27 mouse cellular contexts compared by ENCODE assay signal in genomic region chr11:113113220-113113817, GRCm38 (mm10).
DNase-seq lines count a peak whose midpoint lies in the region; ATAC-seq and TF ChIP-seq lines count a peak whose summit lies in the region.
"Had no signal": no experiment of that assay in that cellular context is flagged by ENCODE, and none has a peak within 500 bp of the region (broad histone marks: within the 10 kb centered on the region; RNA-seq: fewer than 3 reads in every experiment).

No protein-coding gene starts in this region.

- TF ChIP-seq EP300 in lung, postnatal 0 days (IDR thresholded peaks at IDR 0.05), result no peak

- H3K4me3 ChIP-seq in kidney, embryonic 15.5 days (replicated peaks), result no peak overlapping the region
- H3K4me3 ChIP-seq in lung, postnatal 0 days (ENCODE audit: low read depth, low read length), result no peak overlapping the region
- H3K4me3 ChIP-seq: embryonic facial prominence, embryonic 12.5 days; hindbrain, embryonic 10.5 days; midbrain, embryonic 10.5 days; myocyte; neural tube, embryonic 13.5 days had no signal

- intact Hi-C loops in heart, postnatal 14 days (cut with DNase I), result no loop called here

- H3K9ac ChIP-seq in kidney, embryonic 15.5 days, result no peak overlapping the region
- no peak overlapping the region for H3K9ac ChIP-seq in lung, postnatal 0 days (replicated peaks; ENCODE audit: low read depth)
- H3K9ac ChIP-seq: embryonic facial prominence, embryonic 12.5 days; liver, postnatal 0 days; neural tube, embryonic 13.5 days had no signal

- no peak for TF ChIP-seq CTCF in lung, postnatal 0 days (IDR thresholded peaks at IDR 0.05)

- H3K36me3 ChIP-seq in kidney, embryonic 15.5 days, result no peaks in the 10 kb centered on the region
- H3K36me3 ChIP-seq in lung, postnatal 0 days (ENCODE audit: insufficient read depth, low read length), result no peaks in the 10 kb centered on the region
- H3K36me3 ChIP-seq: embryonic facial prominence, embryonic 12.5 days; hindbrain, embryonic 10.5 days; midbrain, embryonic 10.5 days; neural tube, embryonic 13.5 days had no signal

- no peak overlapping the region for H3K4me2 ChIP-seq in kidney, embryonic 15.5 days
- H3K4me2 ChIP-seq in lung, postnatal 0 days (replicated peaks; ENCODE audit: low read depth, low read length), result no peak overlapping the region
- H3K4me2 ChIP-seq: embryonic facial prominence, embryonic 12.5 days; heart, embryonic 11.5 days; liver, embryonic 11.5 days; neural tube, embryonic 13.5 days had no signal

- peaks cover 5% of the 10 kb centered on the region; the same call in 1 of the 2 replicates for H3K27me3 ChIP-seq in kidney, embryonic 15.5 days
- H3K27me3 ChIP-seq in lung, postnatal 0 days (replicated peaks; ENCODE audit: insufficient read depth, low read length), result no peaks in the 10 kb centered on the region
- H3K27me3 ChIP-seq: embryonic facial prominence, embryonic 12.5 days; neural tube, embryonic 13.5 days; Patski had no signal

- no peak for DNase-seq in kidney, postnatal 14 days
- peak; percentile 50 for DNase-seq in lung, postnatal 0 days (ENCODE audit: low spot score)
- DNase-seq in lung, postnatal 14 days, result no peak
- no peak for DNase-seq in heart, postnatal 14 days
- no peak for DNase-seq in embryo, embryonic 11 days
- DNase-seq: adrenal gland, postnatal 36 days; cerebellum, adult 9-11 months; gastrocnemius, postnatal 10 days; kidney, adult 11 months; liver, postnatal 0 days; retina, postnatal 1 day; right cerebral cortex, postnatal 25 days; spleen, adult 18-20 months; thymus, adult 18-20 months; thymus, postnatal 36 days had no signal

- peaks cover 16% of the 10 kb centered on the region for H3K4me1 ChIP-seq in kidney, embryonic 15.5 days
- H3K4me1 ChIP-seq in lung, postnatal 0 days (ENCODE audit: insufficient read depth, low read depth, low read length), result no peaks in the 10 kb centered on the region
- H3K4me1 ChIP-seq: embryonic facial prominence, embryonic 12.5 days had no signal

- WGBS in kidney, embryonic 15.5 days, result 82% methylated on average over 6 of the region's 6 CpGs
- WGBS in lung, postnatal 0 days, result 64% methylated on average over 6 of the region's 6 CpGs

- peak; percentile 33; the same call in 1 of the 2 replicates for ATAC-seq in kidney, embryonic 15.5 days (replicated peaks; ENCODE audit: low FRiP score)
- peak; percentile 50 for ATAC-seq in lung, postnatal 0 days
- ATAC-seq in megakaryocyte-erythroid progenitor cell, adult 5-6 weeks (replicated peaks; ENCODE audit: low FRiP score, low TSS enrichment, poor library complexity, severe bottlenecking), result peak; percentile 54
- ATAC-seq: hindbrain, embryonic 16.5 days; liver, postnatal 0 days; midbrain, embryonic 16.5 days; Patski had no signal

- H3K9me3 ChIP-seq in kidney, embryonic 15.5 days (replicated peaks), result no peaks in the 10 kb centered on the region
- no peaks in the 10 kb centered on the region for H3K9me3 ChIP-seq in lung, postnatal 0 days (ENCODE audit: low read length)
- H3K9me3 ChIP-seq: embryonic facial prominence, embryonic 12.5 days; hindbrain, embryonic 10.5 days; midbrain, embryonic 10.5 days; neural tube, embryonic 13.5 days had no signal

- no peak overlapping the region for H3K27ac ChIP-seq in kidney, embryonic 15.5 days
- no peak overlapping the region for H3K27ac ChIP-seq in lung, postnatal 0 days (ENCODE audit: low read length)
- H3K27ac ChIP-seq: hindbrain, embryonic 10.5 days; neural tube, embryonic 13.5 days had no signal
